Mouse (Mus musculus) heart, postnatal 14 days (tissue): ENCODE data around the gene Clic1. TPM values are rescaled to one million over a fixed set of nuclear protein-coding genes. Genes with fewer than 3 reads are reported as not detected.
A peak's percentile ranks its signal among the peaks of the same experiment; 100 is the strongest.

Source experiments
- DNase-seq, 2 experiments: peaks; one replicate each; pipeline ENCODE4 v3.0.0; 2021 to 2022
- intact Hi-C: fragments of 180-260 bp; cut with DNase I; formaldehyde crosslinking; loops from one replicate; pipeline ENCODE4 v1.15.1; 2025
- total RNA-seq, 2 experiments: library from RNA; stranded (reverse); gene quantifications; 2 replicates each; pipeline ENCODE4 v1.2.3; 2021

The Clic1 gene
- total RNA-seq, 2 experiments from 2014 or later, result 61.6 to 72.9 TPM

- DNase-seq, result no peak
- intact Hi-C loops, result no loop called here
Observed at GRCm38 (mm10) chr17:35060071-35060470, 10.3 kb downstream of the Clic1 start.

GRCm38 (mm10) chr17:35060737-35061297 lies 11.1 kb downstream of the Clic1 start:
- peak in 1 of 2 experiments; percentile 27 for DNase-seq
- intact Hi-C loops, result no loop called here

GRCm38 (mm10) chr17:35061299-35061698 lies 11.5 kb downstream of the Clic1 start:
- intact Hi-C loops, result no loop called here
- DNase-seq, result no peak

GRCm38 (mm10) chr17:35063466-35063865 lies 13.7 kb downstream of the Clic1 start:
- intact Hi-C loops, result no loop called here
- DNase-seq, result peak; percentile 42 to 61

- DNase-seq, result no peak
- intact Hi-C loops, result no loop called here
Observed at GRCm38 (mm10) chr17:35064378-35064877, 14.7 kb downstream of the Clic1 start.

GRCm38 (mm10) chr17:35064951-35065947 lies 15.5 kb downstream of the Clic1 start, which contains the start of gene Ly6g6c:
Gene Ly6g6c, plus strand, starts transcription at chr17:35065388.
- DNase-seq, result peak; percentile 53 to 59
- intact Hi-C loops, result no loop called here

GRCm38 (mm10) chr17:35066084-35066483 lies 16.3 kb downstream of the Clic1 start, which contains the start of gene Mpig6b:
Gene Mpig6b, minus strand, starts transcription at chr17:35066184.
- intact Hi-C loops, result no loop called here
- DNase-seq, result no peak

- intact Hi-C loops, result no loop called here
Observed at GRCm38 (mm10) chr17:35068213-35068914, 18.6 kb downstream of the Clic1 start.

GRCm38 (mm10) chr17:35070556-35071229 lies 20.9 kb downstream of the Clic1 start:
- intact Hi-C loops, result no loop called here
- DNase-seq, result no peak

More at GRCm38 (mm10) chr17:35068213-35068914, 18.6 kb downstream of the Clic1 start:
- DNase-seq, result no peak

GRCm38 (mm10) chr17:35071454-35071853 lies 21.7 kb downstream of the Clic1 start:
- DNase-seq, result no peak
- intact Hi-C loops, result no loop called here

- intact Hi-C loops, result no loop called here
Observed at GRCm38 (mm10) chr17:35074097-35074496, 24.3 kb downstream of the Clic1 start.

GRCm38 (mm10) chr17:35076507-35077176 lies 26.9 kb downstream of the Clic1 start, which contains the start of gene Ly6g6e:
Gene Ly6g6e, plus strand, starts transcription at chr17:35076902.
- no peak for DNase-seq
- intact Hi-C loops, result no loop called here

More at GRCm38 (mm10) chr17:35074097-35074496, 24.3 kb downstream of the Clic1 start:
- DNase-seq, result no peak

- DNase-seq, result no peak
- intact Hi-C loops, result no loop called here
Observed at GRCm38 (mm10) chr17:35077285-35077684, 27.5 kb downstream of the Clic1 start.

GRCm38 (mm10) chr17:35077786-35078233 lies 28.0 kb downstream of the Clic1 start, which contains the start of gene Ly6g6d:
Gene Ly6g6d, minus strand, starts transcription at chr17:35078065.
- intact Hi-C loops, result loop anchor here (2.0 kb wide), 1 partner anchor 57 kb away; no protein-coding TSS in a partner anchor
- peak; percentile 55 to 64 for DNase-seq

GRCm38 (mm10) chr17:35079778-35080177 lies 30.0 kb downstream of the Clic1 start:
- no peak for DNase-seq
- intact Hi-C loops, result loop anchor here (2.0 kb wide), 1 partner anchor 59 kb away; no protein-coding TSS in a partner anchor

GRCm38 (mm10) chr17:35080248-35080647 lies 30.5 kb downstream of the Clic1 start:
- DNase-seq, result no peak
- intact Hi-C loops, result no loop called here

GRCm38 (mm10) chr17:35080710-35081109 lies 30.9 kb downstream of the Clic1 start:
- intact Hi-C loops, result no loop called here
- DNase-seq, result no peak

GRCm38 (mm10) chr17:35082841-35083576 lies 33.2 kb downstream of the Clic1 start:
- intact Hi-C loops, result no loop called here
- no peak for DNase-seq
